ENCODE assay signal across 20 mouse cellular contexts in the genomic region with DNA sequence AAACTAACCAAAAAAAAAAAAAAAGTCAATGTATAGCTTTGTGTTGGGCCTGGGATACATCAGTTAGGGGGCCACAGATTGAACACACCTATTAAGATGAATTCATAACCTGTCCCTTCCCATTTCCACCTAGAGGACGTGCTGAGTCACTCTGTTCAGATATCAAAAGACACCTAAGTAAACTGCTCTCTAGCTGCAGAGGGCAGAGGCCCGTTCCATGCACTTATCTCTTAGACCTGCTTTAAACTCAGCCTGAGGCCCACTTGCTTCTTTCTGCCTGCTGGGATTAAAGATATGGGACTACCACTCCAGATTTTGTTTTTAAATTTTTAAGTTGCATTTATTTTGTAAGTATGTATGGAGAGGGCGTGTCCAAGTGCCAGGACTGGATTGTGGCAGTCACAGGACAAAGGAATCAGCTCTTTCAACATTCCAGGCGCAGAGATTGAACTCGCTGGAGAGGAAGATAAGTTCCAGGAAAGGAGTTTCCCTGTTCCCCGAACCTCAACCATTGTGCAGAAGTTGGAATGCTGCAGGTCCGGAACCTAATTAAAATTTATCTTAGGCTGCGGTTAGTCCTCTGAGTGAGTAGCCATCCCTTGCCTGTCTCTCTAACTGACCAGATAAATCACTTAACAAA. TPM values are rescaled to one million over a fixed set of nuclear protein-coding genes. Genes with fewer than 3 reads are reported as not detected.
DNase-seq lines count a peak whose midpoint lies in the region; ATAC-seq and TF ChIP-seq lines count a peak whose summit lies in the region.
"Had no signal": no experiment of that assay in that cellular context is flagged by ENCODE, and none has a peak within 500 bp of the region (broad histone marks: within the 10 kb centered on the region; RNA-seq: fewer than 3 reads in every experiment).

No protein-coding gene starts in this region.

- TF ChIP-seq EP300 in heart, adult 2 months (IDR thresholded peaks at IDR 0.05; ENCODE audit: insufficient read depth, low read depth, low read length), result no peak

- ATAC-seq in lung, embryonic 15.5 days (ENCODE audit: borderline replicate concordance, extremely low read depth, low FRiP score, low TSS enrichment), result no peak
- peak; percentile 62 for ATAC-seq in liver, embryonic 13.5 days (ENCODE audit: low read depth)
- no peak for ATAC-seq in stomach, embryonic 16.5 days (ENCODE audit: insufficient read depth, low FRiP score)
- no peak for ATAC-seq in cerebellum, adult (ENCODE audit: insufficient number of reproducible peaks, low FRiP score, low TSS enrichment)
- ATAC-seq: CD4-positive, CD25-positive, alpha-beta regulatory T cell, adult 4 months; forebrain, postnatal 0 days had no signal

- H3K4me1 ChIP-seq in heart, adult 2 months (ENCODE audit: control insufficient read depth, insufficient read depth, low read length), result peaks cover 12% of the 10 kb centered on the region
- peaks cover 17% of the 10 kb centered on the region for H3K4me1 ChIP-seq in lung, embryonic 15.5 days
- peaks cover 27% of the 10 kb centered on the region for H3K4me1 ChIP-seq in liver, embryonic 13.5 days (replicated peaks)
- peaks cover 14% of the 10 kb centered on the region; the same call in 1 of the 2 replicates for H3K4me1 ChIP-seq in stomach, embryonic 16.5 days (ENCODE audit: control insufficient read depth, insufficient read depth, low read length)

- no peaks in the 10 kb centered on the region for H3K36me3 ChIP-seq in heart, adult 2 months (ENCODE audit: control insufficient read depth, insufficient read depth, low read length)
- H3K36me3 ChIP-seq in lung, embryonic 15.5 days, result peaks cover 8% of the 10 kb centered on the region
- H3K36me3 ChIP-seq in liver, embryonic 13.5 days, result peaks cover 4% of the 10 kb centered on the region; the same call in 1 of the 2 replicates
- peaks cover 2% of the 10 kb centered on the region for H3K36me3 ChIP-seq in stomach, embryonic 16.5 days (ENCODE audit: control insufficient read depth, insufficient read depth, low read length)

- intact Hi-C loops in heart, adult 2 months (cut with DNase I), result no loop called here
- intact Hi-C loops in heart, postnatal 25 days (cut with DNase I), result no loop called here

- 0 out of 2 replicates have a peak overlapping the region, but pooled peaks have one; percentile 9 for H3K27ac ChIP-seq in heart, adult 2 months
- H3K27ac ChIP-seq in lung, embryonic 15.5 days, result 0 out of 2 replicates have a peak overlapping the region, but pooled peaks have one; percentile 15
- no peak overlapping the region for H3K27ac ChIP-seq in liver, embryonic 13.5 days
- peak overlapping the region; percentile 54; the same call in 1 of the 2 replicates for H3K27ac ChIP-seq in stomach, embryonic 16.5 days (ENCODE audit: low read length)
- H3K27ac ChIP-seq: forebrain, embryonic 10.5 days; hindbrain, embryonic 14.5 days; midbrain, embryonic 10.5 days had no signal

- no peak overlapping the region for H3K4me2 ChIP-seq in lung, embryonic 15.5 days
- no peak overlapping the region for H3K4me2 ChIP-seq in liver, embryonic 13.5 days
- H3K4me2 ChIP-seq in stomach, embryonic 16.5 days (ENCODE audit: low read depth, low read length), result no peak overlapping the region
- H3K4me2 ChIP-seq: hindbrain, embryonic 14.5 days had no signal

- no peak for TF ChIP-seq POLR2A in heart, adult 2 months (IDR thresholded peaks at IDR 0.05; ENCODE audit: insufficient read depth, low read depth, low read length)

- no peaks in the 10 kb centered on the region for H3K79me2 ChIP-seq in heart, adult 2 months (replicated peaks; ENCODE audit: control insufficient read depth, insufficient read depth, low read length)

- H3K27me3 ChIP-seq in heart, adult 2 months (ENCODE audit: control insufficient read depth, insufficient read depth, low read length), result no peaks in the 10 kb centered on the region
- 0 out of 2 replicates have a peak, but pooled peaks cover 6% of the 10 kb centered on the region for H3K27me3 ChIP-seq in lung, embryonic 15.5 days
- peaks cover 47% of the 10 kb centered on the region for H3K27me3 ChIP-seq in liver, embryonic 13.5 days
- 0 out of 2 replicates have a peak, but pooled peaks cover 6% of the 10 kb centered on the region for H3K27me3 ChIP-seq in stomach, embryonic 16.5 days (ENCODE audit: control insufficient read depth, insufficient read depth, low read length)

- no peak overlapping the region for H3K4me3 ChIP-seq in heart, adult 2 months
- no peak overlapping the region for H3K4me3 ChIP-seq in lung, embryonic 15.5 days
- H3K4me3 ChIP-seq in liver, embryonic 13.5 days (replicated peaks), result no peak overlapping the region
- H3K4me3 ChIP-seq in stomach, embryonic 16.5 days (replicated peaks; ENCODE audit: low read length), result no peak overlapping the region
- H3K4me3 ChIP-seq: forebrain, embryonic 10.5 days; midbrain, embryonic 10.5 days had no signal

- H3K9ac ChIP-seq in heart, adult 2 months (ENCODE audit: low read depth, low read length), result no peak overlapping the region
- no peak overlapping the region for H3K9ac ChIP-seq in lung, embryonic 15.5 days
- H3K9ac ChIP-seq in liver, embryonic 13.5 days, result no peak overlapping the region
- no peak overlapping the region for H3K9ac ChIP-seq in stomach, embryonic 16.5 days (ENCODE audit: low read length)
- H3K9ac ChIP-seq: forebrain, postnatal 0 days; hindbrain, embryonic 14.5 days had no signal

- no peaks in the 10 kb centered on the region for H3K9me3 ChIP-seq in lung, embryonic 15.5 days
- no peaks in the 10 kb centered on the region for H3K9me3 ChIP-seq in liver, embryonic 13.5 days (replicated peaks)
- H3K9me3 ChIP-seq in stomach, embryonic 16.5 days (replicated peaks; ENCODE audit: control insufficient read depth, low read length), result no peaks in the 10 kb centered on the region
- H3K9me3 ChIP-seq: forebrain, embryonic 10.5 days; midbrain, embryonic 10.5 days had no signal

- 27% methylated on average over 8 of the region's 8 CpGs for WGBS in heart, adult 2 months
- 44% methylated on average over 8 of the region's 8 CpGs for WGBS in lung, embryonic 15.5 days
- 44% methylated on average over 8 of the region's 8 CpGs for WGBS in liver, embryonic 13.5 days (ENCODE audit: insufficient replicate concordance)
- WGBS in stomach, embryonic 16.5 days, result 53% methylated on average over 8 of the region's 8 CpGs

- DNase-seq in heart, adult 2 months, result no peak
- DNase-seq in heart, postnatal 25 days (ENCODE audit: low spot score), result no peak
- DNase-seq in lung, postnatal 4 days, result no peak
- DNase-seq in liver, embryonic 13.5 days, result no peak
- no peak for DNase-seq in cerebellum, postnatal 25 days
- DNase-seq: adrenal gland, postnatal 36 days; cerebellum, adult 18-20 months; forebrain, postnatal 0 days; heart, postnatal 14 days; kidney, adult 11 months; lung, postnatal 14 days; retina, postnatal 1 day; thymus, postnatal 36 days had no signal

- no peak for TF ChIP-seq CTCF in heart, adult 2 months (IDR thresholded peaks at IDR 0.05)

RNA-seq across cellular contexts. Expression of a gene that starts 5.5 kb away (rescaled TPM):
- total RNA-seq in heart, adult 2 months (2021), result under 1 TPM; 0.39 to 0.47 TPM
- 1.1 and 1.9 TPM in 2 replicates for polyA plus RNA-seq in heart, adult 2 months (2012; rRNA removed)
- under 1 TPM; 0.52 to 0.64 TPM for total RNA-seq in heart, postnatal 25 days (2021)
- polyA plus RNA-seq in lung, embryonic 15.5 days (2015; fragmentation: Nextera tagmentation; extraction: Ambion mirVana), result 0.06 TPM in 1 of 2 replicates, not detected in the other
- polyA plus RNA-seq in liver, embryonic 13.5 days (2015; fragmentation: Nextera tagmentation; extraction: Ambion mirVana), result 0.07 TPM in 1 of 2 replicates, not detected in the other
- 0.09 TPM in 2 replicates for polyA plus RNA-seq in stomach, embryonic 16.5 days (2015; fragmentation: Nextera tagmentation; extraction: Ambion mirVana)
- polyA plus RNA-seq: CD4-positive, CD25-positive, alpha-beta regulatory T cell, adult 4 months; forebrain, embryonic 10.5 days; midbrain, embryonic 10.5 days had no signal

RNA-seq across cellular contexts. Expression of a gene that starts 20.5 kb away (rescaled TPM):
- 100 to 1,000 TPM; 438 to 443 TPM for total RNA-seq in heart, adult 2 months (2021)
- polyA plus RNA-seq in heart, adult 2 months (2012; rRNA removed), result 382 and 470 TPM in 2 replicates
- total RNA-seq in heart, postnatal 25 days (2021), result 100 to 1,000 TPM; 571 to 593 TPM
- 124 and 132 TPM in 2 replicates for polyA plus RNA-seq in lung, embryonic 15.5 days (2015; fragmentation: Nextera tagmentation; extraction: Ambion mirVana)
- polyA plus RNA-seq in liver, embryonic 13.5 days (2015; fragmentation: Nextera tagmentation; extraction: Ambion mirVana), result 37.7 and 43.7 TPM in 2 replicates
- polyA plus RNA-seq in stomach, embryonic 16.5 days (2015; fragmentation: Nextera tagmentation; extraction: Ambion mirVana), result 131 and 135 TPM in 2 replicates

RNA-seq across cellular contexts. Expression of a gene that starts 25.0 kb away (rescaled TPM):
- total RNA-seq in heart, adult 2 months (2021), result 100 to 1,000 TPM; 182 to 219 TPM
- polyA plus RNA-seq in heart, adult 2 months (2012; rRNA removed), result 251 and 268 TPM in 2 replicates
- 100 to 1,000 TPM; 160 to 189 TPM for total RNA-seq in heart, postnatal 25 days (2021)
- 73.7 and 76.4 TPM in 2 replicates for polyA plus RNA-seq in lung, embryonic 15.5 days (2015; fragmentation: Nextera tagmentation; extraction: Ambion mirVana)
- 25.6 and 26.3 TPM in 2 replicates for polyA plus RNA-seq in liver, embryonic 13.5 days (2015; fragmentation: Nextera tagmentation; extraction: Ambion mirVana)
- polyA plus RNA-seq in stomach, embryonic 16.5 days (2015; fragmentation: Nextera tagmentation; extraction: Ambion mirVana), result 54.9 and 57.8 TPM in 2 replicates

RNA-seq across cellular contexts. Expression of a gene that starts 28.4 kb away (rescaled TPM):
- total RNA-seq in heart, adult 2 months (2021), result 10 to 100 TPM; 10.8 to 12.1 TPM
- polyA plus RNA-seq in heart, adult 2 months (2012; rRNA removed), result 17.4 and 18.9 TPM in 2 replicates
- total RNA-seq in heart, postnatal 25 days (2021), result 10 to 100 TPM; 10.0 to 12.2 TPM
- polyA plus RNA-seq in lung, embryonic 15.5 days (2015; fragmentation: Nextera tagmentation; extraction: Ambion mirVana), result 60.4 and 62.8 TPM in 2 replicates
- 10.0 and 12.1 TPM in 2 replicates for polyA plus RNA-seq in liver, embryonic 13.5 days (2015; fragmentation: Nextera tagmentation; extraction: Ambion mirVana)
- polyA plus RNA-seq in stomach, embryonic 16.5 days (2015; fragmentation: Nextera tagmentation; extraction: Ambion mirVana), result 35.1 and 36.0 TPM in 2 replicates

RNA-seq across cellular contexts. Expression of a gene that starts 53.0 kb away (rescaled TPM):
- total RNA-seq in heart, adult 2 months (2021), result 1 to 10 TPM; 3.2 to 4.0 TPM
- 5.9 and 6.2 TPM in 2 replicates for polyA plus RNA-seq in heart, adult 2 months (2012; rRNA removed)
- total RNA-seq in heart, postnatal 25 days (2021), result 1 to 10 TPM; 3.3 to 3.4 TPM
- polyA plus RNA-seq in lung, embryonic 15.5 days (2015; fragmentation: Nextera tagmentation; extraction: Ambion mirVana), result 29.5 and 32.0 TPM in 2 replicates
- 27.4 and 27.8 TPM in 2 replicates for polyA plus RNA-seq in liver, embryonic 13.5 days (2015; fragmentation: Nextera tagmentation; extraction: Ambion mirVana)
- polyA plus RNA-seq in stomach, embryonic 16.5 days (2015; fragmentation: Nextera tagmentation; extraction: Ambion mirVana), result 22.2 and 24.5 TPM in 2 replicates
